Mouse (Mus musculus) small intestine, adult 10 weeks (tissue): ENCODE results near the gene Mgat5b. TPM values are rescaled to one million over a fixed set of nuclear protein-coding genes. Genes with fewer than 3 reads are reported as not detected.

ENCODE experiments used
- polyA plus RNA-seq: library from polyadenylated mRNA; stranded (reverse); fragments of 350-450 nt; fragmentation: Illumina TruSeq; extraction: RNeasy Lipid Tissue Mini Kit (QIAGEN cat#74804); gene quantifications from one replicate; pipeline ENCODE4 v1.2.3, GENCODE M21; 2014; ENCODE audit warnings: low replicate concordance

The Mgat5b gene
- not detected for polyA plus RNA-seq

DNA sequence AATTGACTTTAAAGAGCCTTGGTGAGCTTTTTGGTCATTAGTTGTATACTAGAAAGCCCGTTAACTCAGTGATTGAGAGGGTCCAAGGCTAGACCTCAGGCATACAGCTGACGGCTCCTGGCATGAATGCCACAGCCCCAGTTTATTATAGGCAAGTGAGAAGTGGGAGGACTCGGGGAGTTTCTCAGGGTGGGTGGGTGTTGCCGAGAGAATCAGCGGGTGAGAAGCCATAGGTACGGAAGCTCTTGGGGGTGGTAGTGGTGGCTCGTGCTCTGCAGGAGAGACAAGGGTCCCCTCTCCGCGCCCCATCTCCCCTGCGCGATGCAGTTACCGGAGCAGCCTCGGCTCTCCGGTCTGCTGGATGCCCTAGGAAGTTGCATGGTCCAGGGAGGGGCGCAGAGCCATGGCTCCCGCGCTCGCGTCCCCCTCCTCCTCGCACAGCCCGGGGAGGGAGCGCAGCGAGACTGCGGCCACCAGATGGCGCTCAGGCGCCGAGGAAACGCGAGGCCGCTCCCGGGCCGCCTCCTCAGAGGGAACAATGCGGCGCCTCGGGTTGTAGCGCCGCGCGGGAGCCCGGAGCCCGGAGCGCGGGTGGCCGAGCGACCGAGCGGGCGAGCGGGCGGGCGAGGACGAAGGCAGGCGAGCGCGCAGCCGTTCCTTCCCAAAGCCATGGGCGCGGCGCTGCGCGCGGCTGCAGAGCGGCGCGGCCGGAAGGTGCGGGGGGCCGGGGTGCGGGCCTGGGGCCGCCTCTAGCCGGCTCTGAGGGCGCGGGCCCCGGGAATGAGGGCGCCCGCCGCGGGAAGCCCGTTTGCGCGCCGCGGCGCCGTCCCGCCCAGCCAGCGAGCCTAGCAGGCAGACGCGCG, at the start of gene Mgat5b:
Gene Mgat5b, plus strand, starts transcription at position 541 of the 863 bp plus-strand sequence.

Other genes starting within 250 kb of the Mgat5b start
- not detected for gene St6galnac1, start 143.4 kb upstream of the Mgat5b start, polyA plus RNA-seq
- 5.2 TPM for gene Mxra7, start 90.8 kb upstream of the Mgat5b start, polyA plus RNA-seq
- 46.3 TPM for gene Mettl23, start 75.6 kb upstream of the Mgat5b start, polyA plus RNA-seq
- gene Jmjd6, start 75.4 kb upstream of the Mgat5b start, polyA plus RNA-seq: 6.2 TPM
- gene Mfsd11, start 66.4 kb upstream of the Mgat5b start, polyA plus RNA-seq: 24.8 TPM
- 683 TPM for gene Srsf2, start 65.8 kb upstream of the Mgat5b start, polyA plus RNA-seq
- gene Sec14l1, start 196.3 kb downstream of the Mgat5b start, polyA plus RNA-seq: 12.4 TPM